Mouse (Mus musculus) embryonic fibroblast, embryonic 13.5 days (primary cell): Measurements from ENCODE around the gene Zbtb32. TPM values are rescaled to one million over a fixed set of nuclear protein-coding genes. Genes with fewer than 3 reads are reported as not detected.

ENCODE experiments used
- H3K27ac ChIP-seq: 2 replicates; pipeline ENCODE4 v1.5.1; 2012; ENCODE audit warnings: low read length, control low read depth, inconsistent platforms; ENCODE audit not compliant: insufficient read depth
- H3K4me1 ChIP-seq: 2 replicates; pipeline ENCODE4 v1.6.1; 2011; ENCODE audit warnings: low read length; ENCODE audit not compliant: control insufficient read depth, insufficient read depth
- H3K4me3 ChIP-seq: 2 replicates; pipeline ENCODE4 v1.5.1; 2011; ENCODE audit warnings: mild to moderate bottlenecking, control low read depth, low read length; ENCODE audit not compliant: insufficient read depth
- CTCF ChIP-seq: IDR thresholded peaks from 2 replicates; pipeline ENCODE4 v1.5.1; 2011; ENCODE audit warnings: mild to moderate bottlenecking, control low read depth, low read length, moderate library complexity, borderline replicate concordance; ENCODE audit not compliant: insufficient read depth
- POLR2A ChIP-seq: IDR thresholded peaks from 2 replicates; pipeline ENCODE4 v1.6.1; 2011; ENCODE audit warnings: low read depth, mild to moderate bottlenecking, control low read depth, low read length, moderate library complexity
- polyA plus RNA-seq: library from polyadenylated mRNA; stranded (reverse); fragments of >200 nt; gene quantifications from 2 replicates; pipeline ENCODE4 v1.2.4, GENCODE M21; 2011; ENCODE audit warnings: low read depth; ENCODE audit not compliant: missing spikeins, insufficient read length

Gene Zbtb32
- polyA plus RNA-seq, 1 experiment: not detected

DNA sequence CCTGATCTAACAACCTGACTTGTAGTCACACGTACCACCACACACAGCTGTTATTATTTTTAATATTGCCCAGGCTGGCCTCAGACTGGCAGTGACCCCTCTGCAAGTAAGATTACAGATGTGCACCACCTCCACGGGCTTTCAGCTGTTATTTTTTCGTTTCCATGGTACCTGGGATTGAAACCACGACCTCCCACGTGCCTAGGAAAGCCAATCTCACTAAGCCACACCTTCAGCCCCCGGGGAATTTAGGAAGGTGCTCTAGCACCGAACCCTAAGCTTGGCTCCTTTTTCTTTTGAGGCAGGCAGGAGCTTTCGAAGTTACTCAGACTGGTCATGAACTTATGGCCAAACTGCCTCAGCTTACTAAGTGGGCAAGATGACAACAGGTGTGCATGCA is 5.7 kb upstream of the Zbtb32 start:
- no peak overlapping the region for H3K4me3 ChIP-seq
- H3K4me1 ChIP-seq: no peaks in the 10 kb centered on the region
- TF ChIP-seq POLR2A (no peak), CTCF (no peak)
- H3K27ac ChIP-seq: no peak overlapping the region

DNA sequence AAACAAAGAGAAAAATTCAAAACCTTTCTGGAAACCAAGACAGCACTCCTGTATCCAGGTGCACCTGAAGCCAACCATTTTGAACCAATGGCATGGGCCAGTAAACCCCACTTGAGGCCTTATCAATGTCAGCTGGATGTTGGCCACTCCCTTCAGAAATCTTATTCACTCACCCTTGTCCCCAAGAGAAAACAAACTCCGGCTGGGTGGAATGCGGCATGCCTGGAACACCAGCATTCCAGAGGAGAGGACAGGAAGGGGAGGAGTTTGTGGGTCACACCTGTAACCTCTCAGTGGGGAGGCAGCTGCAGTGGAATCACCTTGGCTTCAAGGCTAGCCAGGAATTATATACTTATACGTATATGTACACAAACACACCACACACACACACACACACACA is 3.9 kb upstream of the Zbtb32 start:
- Histone ChIP-seq H3K27ac (no peak overlapping the region), H3K4me1 (no peaks in the 10 kb centered on the region), H3K4me3 (no peak overlapping the region)
- TF ChIP-seq POLR2A (no peak), CTCF (no peak)

DNA sequence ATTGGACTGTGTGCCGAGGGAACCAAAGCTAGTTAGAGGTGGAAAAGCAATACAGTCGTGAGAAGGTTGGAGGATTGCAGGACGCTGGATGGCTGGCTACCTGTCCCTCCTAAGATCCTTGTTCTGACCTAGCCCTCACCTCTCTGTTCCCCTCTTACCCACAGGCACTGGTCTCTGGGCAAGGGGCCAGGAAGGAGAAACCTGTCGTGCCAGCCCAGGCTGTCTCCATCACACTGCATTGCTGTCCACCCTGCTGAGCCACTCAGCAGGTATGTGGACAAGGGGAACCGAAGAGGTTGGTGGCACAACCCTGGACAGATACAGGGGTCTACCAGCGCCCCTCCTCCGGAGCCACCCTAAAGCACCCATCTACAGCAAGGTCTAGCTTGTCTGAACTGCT is 1.9 kb upstream of the Zbtb32 start:
- Histone ChIP-seq H3K27ac (no peak overlapping the region), H3K4me3 (no peak overlapping the region), H3K4me1 (no peaks in the 10 kb centered on the region)
- TF ChIP-seq POLR2A: no peak
- no peak for TF ChIP-seq CTCF

DNA sequence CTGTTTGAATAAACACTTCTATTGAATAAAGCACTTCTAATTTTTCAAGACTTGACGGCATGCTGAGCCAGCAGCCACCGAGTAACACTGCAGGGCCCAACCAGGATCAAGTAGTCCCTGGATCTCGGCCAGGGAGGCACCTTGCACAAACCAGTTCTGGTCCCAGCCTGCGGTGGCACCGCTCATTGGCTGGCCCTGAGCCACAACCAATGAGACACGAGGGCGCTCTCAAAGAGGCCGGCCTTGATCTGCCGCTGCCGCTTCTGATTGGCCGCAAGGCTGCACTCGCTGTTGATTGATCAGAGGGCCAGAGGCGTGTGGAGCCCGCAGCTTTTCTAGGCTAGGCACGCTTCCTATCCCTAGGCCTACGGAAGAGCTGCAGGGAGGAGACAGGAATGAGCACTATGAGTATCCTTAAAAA is 1.2 kb upstream of the Zbtb32 start:
- no peak overlapping the region for H3K27ac ChIP-seq
- TF ChIP-seq POLR2A (no peak), CTCF (no peak)
- no peak overlapping the region for H3K4me3 ChIP-seq
- H3K4me1 ChIP-seq: no peaks in the 10 kb centered on the region

DNA sequence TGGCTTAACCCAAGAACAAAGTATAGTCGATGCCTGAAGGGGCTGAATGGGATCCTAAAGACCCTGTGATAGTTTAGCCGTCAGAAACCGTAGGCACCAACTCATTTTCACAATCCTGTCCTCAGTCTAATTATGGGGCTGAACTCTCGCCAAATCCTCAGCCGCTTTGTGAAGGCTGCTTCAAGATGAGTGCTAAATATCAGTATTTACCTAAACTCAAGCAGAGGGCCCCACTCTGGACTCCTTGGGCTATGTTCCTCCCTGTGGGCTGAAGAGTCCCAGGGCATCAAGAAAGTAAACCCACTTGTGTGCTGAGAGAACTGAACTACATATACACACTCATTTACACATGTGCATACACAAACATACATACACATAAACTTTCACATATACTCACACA is 1.9 kb downstream of the Zbtb32 start:
- Histone ChIP-seq H3K4me1 (no peaks in the 10 kb centered on the region), H3K4me3 (no peak overlapping the region), H3K27ac (no peak overlapping the region)
- no peak for TF ChIP-seq POLR2A
- no peak for TF ChIP-seq CTCF

DNA sequence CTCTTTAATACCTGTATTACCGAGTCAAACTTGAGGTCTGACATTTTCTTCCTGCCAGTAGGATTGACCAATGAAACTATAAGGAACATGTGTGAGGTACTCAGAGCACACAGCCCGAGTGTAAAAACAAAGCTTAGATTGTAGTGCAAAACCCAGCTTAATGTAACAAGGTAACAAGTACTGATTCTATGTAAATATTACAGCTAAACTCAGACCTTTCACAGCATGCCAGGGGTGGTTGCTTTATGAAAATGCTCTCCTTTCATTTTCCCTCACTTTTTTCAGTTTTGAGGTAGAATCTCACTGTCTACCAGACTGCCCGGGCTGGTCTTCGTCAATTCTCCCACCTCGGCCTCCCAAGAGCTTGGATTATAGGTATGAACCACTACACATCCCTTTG is 2.6 kb downstream of the Zbtb32 start:
- no peaks in the 10 kb centered on the region for H3K4me1 ChIP-seq
- TF ChIP-seq POLR2A (no peak), CTCF (no peak)
- H3K4me3 ChIP-seq: no peak overlapping the region

DNA sequence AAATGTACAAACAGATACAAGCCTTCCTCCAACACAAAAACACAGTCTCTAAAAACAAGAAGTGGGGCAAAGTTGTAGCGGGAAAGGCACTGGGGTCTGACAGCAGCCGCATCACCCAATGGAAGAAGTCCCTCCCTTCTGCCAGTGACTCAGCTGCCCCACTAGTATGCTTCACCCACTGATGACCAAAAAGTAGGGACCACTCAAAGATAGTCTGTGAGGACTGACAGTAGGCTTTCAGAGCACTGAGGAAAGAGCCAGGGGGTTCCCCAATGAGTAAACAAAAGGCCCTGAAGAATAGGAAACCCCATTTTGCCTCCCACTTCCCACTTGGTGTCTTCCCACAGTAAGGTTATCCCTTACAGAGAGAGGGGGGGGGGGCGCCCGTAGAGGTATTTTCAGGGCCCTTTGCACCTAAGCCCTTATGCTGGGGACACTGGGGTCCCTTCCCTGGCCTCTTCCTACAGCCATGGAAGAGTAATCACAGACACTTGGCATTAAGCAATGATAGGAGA is 4.1 kb downstream of the Zbtb32 start:
- H3K4me1 ChIP-seq: no peaks in the 10 kb centered on the region
- no peak overlapping the region for H3K4me3 ChIP-seq
- no peak for TF ChIP-seq CTCF
- TF ChIP-seq POLR2A: no peak
- no peak overlapping the region for H3K27ac ChIP-seq

More for the DNA sequence above, 2.6 kb downstream of the Zbtb32 start:
- H3K27ac ChIP-seq: no peak overlapping the region

DNA sequence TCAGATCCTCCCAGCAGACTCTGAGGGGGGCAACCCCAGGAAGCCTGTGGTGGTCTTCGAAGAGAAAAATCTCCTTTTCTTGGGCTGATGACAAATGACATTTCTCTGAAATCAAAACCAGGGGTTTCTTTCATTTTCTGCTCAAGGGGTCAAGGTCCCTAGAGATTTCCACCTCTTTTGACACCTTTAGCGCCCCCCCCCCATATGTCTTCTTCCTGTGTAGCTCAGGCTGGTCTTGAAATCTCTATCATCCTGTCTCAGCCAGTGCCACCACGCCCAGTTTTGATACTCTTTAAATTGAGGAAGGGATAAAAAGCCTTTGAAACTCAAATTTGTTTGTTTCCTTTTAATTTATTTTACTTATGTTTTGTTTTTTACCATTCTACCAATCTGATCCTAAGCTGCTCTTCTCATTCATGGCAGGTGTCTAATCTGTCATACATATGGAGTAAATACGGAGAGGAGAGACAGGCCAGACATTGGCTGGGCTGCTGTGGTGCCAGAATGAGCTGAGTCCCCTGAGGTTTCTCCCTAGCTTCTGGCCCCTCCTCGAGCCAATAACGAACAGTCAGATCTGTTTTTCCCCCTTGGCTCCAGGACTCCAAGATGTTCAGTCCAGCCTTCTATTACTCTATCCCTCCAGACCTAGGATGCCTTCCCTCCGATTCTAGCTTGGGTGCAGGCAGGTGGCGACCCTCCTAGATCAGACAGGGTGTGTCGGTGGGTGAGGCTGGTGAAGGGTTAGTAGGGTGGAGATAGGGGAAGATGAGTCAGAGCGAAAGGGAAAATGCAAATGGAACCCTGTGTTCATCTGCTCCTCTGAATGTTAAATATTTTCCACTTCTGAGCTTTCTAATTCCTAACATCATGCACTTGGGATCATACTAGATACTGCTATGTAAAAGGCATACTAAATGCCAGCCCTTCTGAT is 4.9 kb downstream of the Zbtb32 start:
- no peaks in the 10 kb centered on the region for H3K4me1 ChIP-seq
- no peak overlapping the region for H3K4me3 ChIP-seq
- no peak overlapping the region for H3K27ac ChIP-seq
- TF ChIP-seq POLR2A (no peak), CTCF (no peak)

DNA sequence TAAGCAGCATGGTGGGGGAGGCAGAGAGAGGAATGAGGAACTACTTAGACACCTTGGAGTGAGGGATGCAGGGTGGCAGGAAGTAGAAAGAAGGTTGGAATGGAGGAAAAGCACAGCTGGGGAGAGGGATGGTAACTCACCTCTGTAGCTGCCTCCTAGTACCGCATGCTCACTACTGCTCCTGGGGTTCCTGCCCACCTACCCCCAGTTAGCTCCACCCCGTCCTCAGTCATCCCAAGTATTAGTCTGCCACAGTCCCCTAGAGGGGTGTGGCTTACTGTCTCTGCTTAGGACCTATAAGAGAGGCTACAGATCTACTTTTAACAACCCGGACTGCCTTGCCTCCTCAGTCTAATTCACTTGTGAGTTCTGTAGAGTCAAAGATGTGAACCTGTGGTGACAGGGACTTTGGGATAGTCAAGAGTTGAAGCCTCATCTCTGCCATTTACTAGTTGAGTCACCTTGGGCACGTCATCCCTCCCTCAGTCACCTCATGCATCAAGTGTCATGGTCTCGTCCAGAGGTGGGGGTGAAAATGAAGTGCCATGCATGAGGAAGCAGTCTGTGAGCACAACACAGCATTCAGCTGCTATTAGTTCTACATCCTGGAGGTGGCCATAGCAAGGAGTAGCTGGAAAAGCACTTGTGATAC is 5.8 kb downstream of the Zbtb32 start:
- Histone ChIP-seq H3K4me1 (no peaks in the 10 kb centered on the region), H3K4me3 (no peak overlapping the region), H3K27ac (no peak overlapping the region)
- TF ChIP-seq CTCF: no peak
- TF ChIP-seq POLR2A: no peak

DNA sequence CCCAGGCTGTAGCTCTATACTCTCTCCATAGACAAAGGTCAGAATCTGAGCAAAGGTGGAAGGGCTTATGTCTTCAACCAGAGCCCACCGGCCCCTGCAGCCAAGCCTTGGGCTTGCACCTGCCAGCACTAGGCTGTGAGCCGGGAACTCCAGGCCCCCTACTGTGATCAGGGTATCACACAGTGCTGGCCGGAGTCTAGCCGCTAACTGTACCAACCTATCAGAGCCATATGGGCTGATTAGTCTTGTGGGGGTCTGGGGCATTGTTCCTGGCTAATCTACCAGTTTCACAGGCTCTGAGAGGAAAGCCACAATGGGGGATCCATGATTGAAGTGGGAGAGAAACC is 7.1 kb downstream of the Zbtb32 start:
- TF ChIP-seq POLR2A (no peak), CTCF (no peak)
- H3K4me1 ChIP-seq: peaks cover 5% of the 10 kb centered on the region; the same call in 1 of the 2 replicates
- H3K4me3 ChIP-seq: no peak overlapping the region
- H3K27ac ChIP-seq: no peak overlapping the region
